Mouse (Mus musculus) olfactory bulb, adult 2 months (tissue): ENCODE data around the gene Fam229a. TPM values are rescaled to one million over a fixed set of nuclear protein-coding genes. Genes with fewer than 3 reads are reported as not detected.
A peak's percentile ranks its signal among the peaks of the same experiment; 100 is the strongest.

Experiments
- H3K27ac ChIP-seq: fragments of 200-500 bp; 2 replicates; pipeline ENCODE4 v1.5.1; 2012; ENCODE audit warnings: low read depth, low read length; ENCODE audit not compliant: insufficient read depth
- H3K4me1 ChIP-seq: fragments of 200-500 bp; 2 replicates; pipeline ENCODE4 v1.6.1; 2012; ENCODE audit warnings: low read length; ENCODE audit not compliant: control insufficient read depth, insufficient read depth
- H3K4me3 ChIP-seq: fragments of 200-500 bp; 2 replicates; pipeline ENCODE4 v1.5.1; 2012; ENCODE audit warnings: mild to moderate bottlenecking, low read depth, low read length, moderate library complexity; ENCODE audit not compliant: insufficient read depth
- CTCF ChIP-seq: fragments of 200-500 bp; IDR thresholded peaks from 2 replicates; pipeline ENCODE4 v1.5.1; 2012; ENCODE audit warnings: low read depth, mild to moderate bottlenecking, low read length, moderate library complexity; ENCODE audit not compliant: insufficient read depth
- POLR2A ChIP-seq: fragments of 200-500 bp; IDR thresholded peaks from 2 replicates; pipeline ENCODE4 v1.6.1; 2012; ENCODE audit warnings: mild to moderate bottlenecking, low read depth, low read length, moderate library complexity; ENCODE audit not compliant: insufficient read depth
- WGBS: fragments of 180-500 bp; shearing (Covaris S2); methylation state at CpG from one replicate; pipeline ENCODE4 v1.1.7; 2018; 5-methylcytosine and 5-hydroxymethylcytosine counted together
- polyA plus RNA-seq: library from polyadenylated mRNA; stranded (reverse); fragments of >200 nt; gene quantifications from 2 replicates; pipeline ENCODE4 v1.2.4, GENCODE M21; 2012; ENCODE audit warnings: low replicate concordance; ENCODE audit not compliant: missing spikeins, insufficient read depth, insufficient read length

Fam229a gene
- polyA plus RNA-seq, 1 experiment, result not detected

GRCm38 (mm10) chr4:129459726-129460125 is 31.3 kb upstream of the Fam229a start:
- Histone ChIP-seq H3K4me3 (no peak overlapping the region), H3K27ac (no peak overlapping the region), H3K4me1 (peaks cover 8% of the 10 kb centered on the region)
- TF ChIP-seq CTCF (no peak), POLR2A (no peak)
- 91% methylated on average over 3 of the region's 3 CpGs for WGBS

GRCm38 (mm10) chr4:129460827-129461182 is 30.2 kb upstream of the Fam229a start:
- Histone ChIP-seq H3K4me1 (peaks cover 8% of the 10 kb centered on the region), H3K4me3 (peak overlapping the region; percentile 54), H3K27ac (peak overlapping the region; percentile 91)
- no peak for TF ChIP-seq CTCF
- TF ChIP-seq POLR2A, result no peak
- under 1% methylated on average over 4 of the region's 4 CpGs for WGBS

- H3K4me3 ChIP-seq, result peak within 1 kb of the TSS; percentile 98
- TF ChIP-seq POLR2A, result peak; percentile 36
- no peak for TF ChIP-seq CTCF
- peak within 1 kb of the TSS; percentile 91 for H3K27ac ChIP-seq
- H3K4me1 ChIP-seq, result peaks cover 8% of the 10 kb centered on the region
- WGBS, result under 1% methylated on average over 46 of the region's 46 CpGs
Measured at GRCm38 (mm10) chr4:129461183-129461960, 29.6 kb upstream of the Fam229a start, which contains the start of gene Bsdc1. Gene Bsdc1, plus strand, starts transcription at chr4:129461581.

GRCm38 (mm10) chr4:129462118-129462517 is 28.9 kb upstream of the Fam229a start:
- Histone ChIP-seq H3K4me1 (peaks cover 8% of the 10 kb centered on the region), H3K27ac (no peak overlapping the region; the same call in 1 of the 2 replicates), H3K4me3 (peak overlapping the region; percentile 98)
- WGBS, result 16% methylated on average over 3 of the region's 3 CpGs
- no peak for TF ChIP-seq CTCF
- no peak for TF ChIP-seq POLR2A

GRCm38 (mm10) chr4:129463097-129464059 is 27.6 kb upstream of the Fam229a start:
- no peak for TF ChIP-seq CTCF
- no peak for TF ChIP-seq POLR2A
- Histone ChIP-seq H3K4me1 (peaks cover 8% of the 10 kb centered on the region), H3K27ac (no peak overlapping the region), H3K4me3 (no peak overlapping the region)
- WGBS, result 81% methylated on average over 24 of the region's 24 CpGs

GRCm38 (mm10) chr4:129464286-129464815 is 26.6 kb upstream of the Fam229a start:
- Histone ChIP-seq H3K27ac (no peak overlapping the region), H3K4me1 (peaks cover 8% of the 10 kb centered on the region), H3K4me3 (no peak overlapping the region)
- TF ChIP-seq CTCF (no peak), POLR2A (no peak)
- WGBS, result 76% methylated on average over 4 of the region's 4 CpGs

GRCm38 (mm10) chr4:129476047-129476446 is 14.9 kb upstream of the Fam229a start:
- no peak for TF ChIP-seq POLR2A
- no peak for TF ChIP-seq CTCF
- Histone ChIP-seq H3K4me3 (no peak overlapping the region), H3K27ac (no peak overlapping the region), H3K4me1 (no peaks in the 10 kb centered on the region; the same call in 1 of the 2 replicates)
- WGBS, result 92% methylated on average over 11 of the region's 11 CpGs

- Histone ChIP-seq H3K4me1 (no peaks in the 10 kb centered on the region; the same call in 1 of the 2 replicates), H3K4me3 (no peak overlapping the region), H3K27ac (no peak overlapping the region)
- 90% methylated on average over 3 of the region's 3 CpGs for WGBS
- TF ChIP-seq CTCF (no peak), POLR2A (no peak)
Measured at GRCm38 (mm10) chr4:129479863-129480262, 11.1 kb upstream of the Fam229a start.

- Histone ChIP-seq H3K4me3 (no peak overlapping the region), H3K27ac (no peak overlapping the region), H3K4me1 (no peaks in the 10 kb centered on the region; the same call in 1 of the 2 replicates)
- TF ChIP-seq CTCF (no peak), POLR2A (no peak)
- 88% methylated on average over 1 of the region's 1 CpGs for WGBS
Measured at GRCm38 (mm10) chr4:129481090-129481489, 9.9 kb upstream of the Fam229a start.
